Mouse (Mus musculus) ES-E14 (cell line): ENCODE data around the gene Rpa2.

Source experiments
- CHD2 ChIP-seq: IDR thresholded peaks from 2 replicates; pipeline ENCODE4 v1.6.1; 2014; ENCODE audit warnings: mild to moderate bottlenecking, low read depth, low read length, inconsistent platforms
- ZC3H11A ChIP-seq: IDR thresholded peaks from 2 replicates; pipeline ENCODE4 v1.6.1; 2012; ENCODE audit warnings: low read depth, mild to moderate bottlenecking, inconsistent platforms, low read length, borderline replicate concordance
- ZNF384 ChIP-seq: IDR thresholded peaks from 2 replicates; pipeline ENCODE4 v1.6.1; 2012; ENCODE audit warnings: low read depth, low read length, inconsistent platforms

DNA sequence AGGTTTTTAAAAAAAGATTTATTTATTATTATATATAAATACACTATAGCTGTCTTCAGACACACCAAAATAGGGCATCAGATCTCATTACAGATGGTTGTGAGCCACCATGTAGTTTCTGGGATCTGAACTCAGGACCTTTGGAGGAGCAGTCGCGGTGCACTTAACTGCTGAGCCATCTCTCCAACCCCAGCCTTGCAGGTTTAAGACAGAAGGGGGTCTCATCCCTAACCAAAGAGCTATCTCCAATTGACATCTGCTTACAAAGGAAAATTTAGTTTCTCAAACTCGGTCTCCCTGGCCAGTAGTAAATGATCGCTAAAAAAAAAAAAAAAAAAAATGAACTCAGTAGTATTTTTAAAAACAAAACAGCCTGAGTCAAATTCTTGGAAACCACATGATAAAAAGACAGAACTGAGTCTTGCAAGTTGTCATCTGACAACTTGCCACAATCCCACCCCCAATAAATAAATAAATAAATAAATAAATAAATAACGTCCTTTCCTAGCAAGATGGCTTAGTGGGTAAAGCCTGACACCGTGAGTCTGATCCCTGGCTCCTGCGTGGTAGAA, 38.6 kb downstream of the Rpa2 start:
- TF ChIP-seq CHD2 (no peak), ZNF384 (no peak), ZC3H11A (no peak)
